Mouse (Mus musculus): ENCODE measurements around the gene Mcemp1. TPM values are rescaled to one million over a fixed set of nuclear protein-coding genes. Genes with fewer than 3 reads are reported as not detected.
A peak's percentile ranks its signal among the peaks of the same experiment; 100 is the strongest.

The Mcemp1 gene
- polyA plus RNA-seq (2015; fragmentation: Nextera tagmentation; extraction: Ambion mirVana): 0.29 and 0.62 TPM in 2 replicates

DNA sequence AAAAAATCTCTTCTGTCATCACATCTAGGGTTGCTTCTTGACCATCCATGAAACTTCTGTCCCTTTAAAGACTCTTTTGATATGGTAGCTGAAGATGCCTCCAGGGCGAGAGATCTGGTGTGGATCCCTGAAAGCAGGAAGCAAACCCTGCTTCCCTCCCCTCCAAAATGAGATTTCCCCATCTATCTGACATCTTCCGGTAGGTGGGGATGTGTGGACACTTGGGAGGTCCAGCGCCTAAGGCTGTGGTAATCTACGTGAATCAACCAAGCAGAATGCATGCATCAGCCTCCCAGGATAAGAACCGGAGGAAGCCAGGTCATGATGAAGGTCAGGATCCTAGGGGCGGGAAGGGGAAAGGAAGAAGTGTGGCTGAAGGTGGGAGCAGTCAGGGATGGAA lies at the start of gene Mcemp1:
TSS of gene Mcemp1 (plus strand) at position 248 of the 400 bp plus-strand sequence.
- Histone ChIP-seq H3K27me3 (replicated peaks; ENCODE audit: control insufficient read depth, insufficient read depth, low read length) (no peaks in the 10 kb centered on the region), H3K4me1 (ENCODE audit: control insufficient read depth, insufficient read depth, low read length) (no peaks in the 10 kb centered on the region), H3K4me2 (ENCODE audit: low read depth, low read length) (no peak within 1 kb of the TSS), H3K36me3 (ENCODE audit: control insufficient read depth, insufficient read depth, low read length) (no peaks in the 10 kb centered on the region), H3K9ac (ENCODE audit: low read depth, low read length) (no peak within 1 kb of the TSS), H3K4me3 (ENCODE audit: low read length) (no peak within 1 kb of the TSS), H3K9me3 (ENCODE audit: control insufficient read depth, low read length) (no peaks in the 10 kb centered on the region), H3K27ac (ENCODE audit: low read length) (no peak within 1 kb of the TSS)
- ATAC-seq: no peak
- WGBS: 74% methylated on average over 6 of the region's 6 CpGs

DNA sequence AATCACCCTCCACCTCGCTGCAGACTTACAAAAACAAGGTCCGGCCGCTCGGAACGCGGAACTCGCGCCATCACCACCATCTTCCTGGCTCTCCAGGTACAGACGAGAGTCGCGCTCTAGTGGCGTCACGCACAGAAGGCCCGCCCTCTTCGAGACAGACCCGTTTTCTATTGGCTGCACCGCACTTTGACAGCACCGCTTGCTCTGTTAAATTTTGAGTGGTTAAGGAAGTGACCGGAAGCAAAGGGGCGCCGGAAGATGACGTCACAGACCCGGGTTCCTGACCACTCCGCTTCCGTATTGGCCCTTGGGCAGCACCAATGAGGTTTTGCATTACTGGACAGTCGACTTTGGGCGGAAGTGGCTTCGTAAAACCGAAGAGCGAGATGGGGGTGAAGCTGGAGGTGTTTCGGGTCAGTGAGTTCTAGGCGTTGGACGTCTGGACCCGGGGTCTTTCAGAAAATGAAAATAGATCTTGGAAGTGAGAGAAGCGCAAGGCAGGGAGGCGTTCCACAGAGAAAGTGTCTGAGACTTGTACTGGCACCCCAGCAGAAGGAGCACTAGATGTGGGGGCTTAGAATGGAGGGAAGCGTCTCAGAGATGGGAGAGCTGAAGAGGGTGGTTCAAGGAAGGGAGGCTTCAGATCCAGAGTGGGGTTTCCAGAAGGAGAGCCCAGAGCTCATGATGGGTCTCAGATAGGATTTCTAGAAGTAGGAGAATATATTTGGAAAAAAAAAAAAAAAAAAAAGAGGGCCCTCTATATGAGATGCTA lies 44.2 kb upstream of the Mcemp1 start, which contains the start of the genes Xab2 and Pet100:
TSS of gene Xab2 (minus strand) at position 118 of the 772 bp plus-strand sequence.
TSS of gene Pet100 (plus strand) at position 350 of the 772 bp plus-strand sequence.
- H3K27ac ChIP-seq (ENCODE audit: low read length): no peak within 1 kb of the TSS
- peak within 1 kb of the TSS; percentile 80 for H3K4me2 ChIP-seq (ENCODE audit: low read depth, low read length)
- under 1% methylated on average over 37 of the region's 37 CpGs for WGBS
- H3K9me3 ChIP-seq (ENCODE audit: control insufficient read depth, low read length): no peaks in the 10 kb centered on the region
- H3K9ac ChIP-seq (ENCODE audit: low read depth, low read length): peak within 1 kb of the TSS; percentile 73
- peak; percentile 99 for ATAC-seq
- H3K4me3 ChIP-seq (ENCODE audit: low read length): peak within 1 kb of the TSS; percentile 66
- peaks cover 13% of the 10 kb centered on the region for H3K36me3 ChIP-seq (ENCODE audit: control insufficient read depth, insufficient read depth, low read length)
- no peaks in the 10 kb centered on the region for H3K27me3 ChIP-seq (replicated peaks; ENCODE audit: control insufficient read depth, insufficient read depth, low read length)
- peaks cover 14% of the 10 kb centered on the region for H3K4me1 ChIP-seq (ENCODE audit: control insufficient read depth, insufficient read depth, low read length)

DNA sequence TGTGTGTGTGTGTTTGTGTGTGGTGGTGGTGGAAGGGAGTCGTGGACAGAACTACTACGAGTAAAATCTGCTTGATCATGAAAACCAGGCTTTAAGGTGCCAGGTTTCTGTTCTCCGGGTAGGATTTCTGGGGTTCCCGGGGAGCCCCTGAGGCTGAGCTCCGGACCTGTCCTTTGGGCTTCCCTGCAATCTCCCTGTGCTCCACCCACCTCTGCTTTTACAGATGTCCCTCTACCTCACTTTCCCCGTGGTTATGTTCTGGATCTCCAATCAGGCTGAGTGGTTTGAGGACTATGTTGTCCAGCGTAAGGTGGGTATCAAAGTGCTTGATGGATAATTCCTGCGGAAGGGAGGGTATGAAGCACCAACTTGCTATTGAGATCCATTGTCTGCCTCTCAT lies 43.4 kb upstream of the Mcemp1 start:
- ATAC-seq: no peak
- Histone ChIP-seq H3K27me3 (replicated peaks; ENCODE audit: control insufficient read depth, insufficient read depth, low read length) (no peaks in the 10 kb centered on the region), H3K36me3 (ENCODE audit: control insufficient read depth, insufficient read depth, low read length) (peaks cover 10% of the 10 kb centered on the region), H3K4me2 (ENCODE audit: low read depth, low read length) (peak overlapping the region; percentile 64), H3K9ac (ENCODE audit: low read depth, low read length) (0 out of 2 replicates have a peak overlapping the region, but pooled peaks have one; percentile 73), H3K9me3 (ENCODE audit: control insufficient read depth, low read length) (no peaks in the 10 kb centered on the region), H3K27ac (ENCODE audit: low read length) (no peak overlapping the region), H3K4me1 (ENCODE audit: control insufficient read depth, insufficient read depth, low read length) (peaks cover 14% of the 10 kb centered on the region), H3K4me3 (ENCODE audit: low read length) (peak overlapping the region; percentile 66)
- 68% methylated on average over 8 of the region's 8 CpGs for WGBS

DNA sequence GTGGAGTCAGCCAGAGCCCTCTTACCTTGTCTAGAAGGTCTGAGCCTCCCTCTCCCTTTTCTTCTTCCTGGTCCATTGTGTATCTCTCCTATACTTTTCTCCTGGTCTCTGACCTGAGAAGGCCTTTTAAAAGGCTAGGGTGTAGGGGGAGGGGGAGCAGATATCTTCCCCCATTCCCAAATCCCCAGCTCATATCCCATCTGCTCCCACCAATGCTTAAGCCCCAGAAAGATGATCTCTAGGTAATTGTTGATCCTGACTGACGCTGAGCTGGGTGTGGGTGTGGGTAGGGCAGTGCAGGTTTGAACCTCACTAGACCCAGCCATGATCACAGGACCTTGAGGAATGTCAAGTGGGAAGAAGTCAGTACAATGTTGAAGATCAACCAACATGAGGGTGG lies 40.1 kb upstream of the Mcemp1 start, which contains the start of gene Pcp2:
TSS of gene Pcp2 (minus strand) at position 101 of the 400 bp plus-strand sequence.
- WGBS: 70% methylated on average over 1 of the region's 1 CpGs
- Histone ChIP-seq H3K4me3 (ENCODE audit: low read length) (no peak within 1 kb of the TSS), H3K9ac (ENCODE audit: low read depth, low read length) (no peak within 1 kb of the TSS), H3K4me2 (ENCODE audit: low read depth, low read length) (no peak within 1 kb of the TSS), H3K9me3 (ENCODE audit: control insufficient read depth, low read length) (no peaks in the 10 kb centered on the region), H3K4me1 (ENCODE audit: control insufficient read depth, insufficient read depth, low read length) (peaks cover 6% of the 10 kb centered on the region), H3K27ac (ENCODE audit: low read length) (no peak within 1 kb of the TSS), H3K36me3 (ENCODE audit: control insufficient read depth, insufficient read depth, low read length) (no peaks in the 10 kb centered on the region), H3K27me3 (replicated peaks; ENCODE audit: control insufficient read depth, insufficient read depth, low read length) (no peaks in the 10 kb centered on the region)
- no peak for ATAC-seq

DNA sequence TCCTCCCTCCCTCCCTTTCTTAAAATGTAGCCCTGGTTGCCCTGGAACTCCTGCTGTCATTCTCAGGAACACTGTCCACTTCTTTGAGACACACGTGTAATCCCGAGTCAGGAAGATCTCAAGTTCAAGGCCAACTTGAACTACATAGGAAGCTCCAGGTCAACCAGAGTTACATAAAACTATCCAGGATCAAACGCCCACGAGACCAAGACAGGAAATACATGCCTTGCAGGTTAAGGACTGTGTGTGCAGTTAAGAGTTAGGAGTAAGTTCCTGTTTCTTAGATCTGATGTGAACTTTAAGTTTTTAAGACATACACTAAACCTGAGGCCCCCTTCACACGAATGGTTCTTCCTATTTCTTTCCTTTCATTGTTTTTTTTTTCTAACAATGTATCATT lies 38.6 kb upstream of the Mcemp1 start:
- no peak overlapping the region for H3K9ac ChIP-seq (ENCODE audit: low read depth, low read length)
- 56% methylated on average over 5 of the region's 5 CpGs for WGBS
- ATAC-seq: no peak
- H3K27me3 ChIP-seq (replicated peaks; ENCODE audit: control insufficient read depth, insufficient read depth, low read length): no peaks in the 10 kb centered on the region
- H3K4me3 ChIP-seq (ENCODE audit: low read length): no peak overlapping the region
- peaks cover 4% of the 10 kb centered on the region; the same call in 1 of the 2 replicates for H3K4me1 ChIP-seq (ENCODE audit: control insufficient read depth, insufficient read depth, low read length)
- H3K27ac ChIP-seq (ENCODE audit: low read length): no peak overlapping the region
- no peaks in the 10 kb centered on the region for H3K9me3 ChIP-seq (ENCODE audit: control insufficient read depth, low read length)
- H3K36me3 ChIP-seq (ENCODE audit: control insufficient read depth, insufficient read depth, low read length): no peaks in the 10 kb centered on the region
- H3K4me2 ChIP-seq (ENCODE audit: low read depth, low read length): no peak overlapping the region

DNA sequence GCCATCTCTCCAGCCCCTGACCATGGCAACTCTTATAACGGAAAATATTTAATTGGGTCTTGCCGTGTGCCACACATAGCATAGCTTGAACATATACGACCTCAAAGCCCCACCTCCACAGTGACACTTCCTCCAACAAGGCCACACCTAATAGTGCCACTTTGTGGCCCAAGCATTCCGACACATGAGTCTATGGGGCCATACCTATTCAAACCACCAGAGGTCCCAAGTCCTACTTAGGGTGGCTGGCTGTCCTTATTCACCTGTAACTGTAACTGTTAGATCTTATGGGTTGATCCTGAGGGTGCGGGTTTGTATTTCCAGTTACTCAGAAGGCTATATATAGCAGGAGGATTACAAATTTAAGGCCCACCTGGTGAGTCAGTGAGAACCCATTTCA lies 37.5 kb upstream of the Mcemp1 start:
- no peaks in the 10 kb centered on the region; the same call in 1 of the 2 replicates for H3K4me1 ChIP-seq (ENCODE audit: control insufficient read depth, insufficient read depth, low read length)
- H3K4me3 ChIP-seq (ENCODE audit: low read length): no peak overlapping the region
- no peak overlapping the region for H3K4me2 ChIP-seq (ENCODE audit: low read depth, low read length)
- H3K36me3 ChIP-seq (ENCODE audit: control insufficient read depth, insufficient read depth, low read length): no peaks in the 10 kb centered on the region
- ATAC-seq: 0 out of 2 replicates have a peak, but pooled peaks have one; percentile 18
- H3K9ac ChIP-seq (ENCODE audit: low read depth, low read length): no peak overlapping the region
- H3K9me3 ChIP-seq (ENCODE audit: control insufficient read depth, low read length): no peaks in the 10 kb centered on the region
- H3K27ac ChIP-seq (ENCODE audit: low read length): no peak overlapping the region
- 32% methylated on average over 5 of the region's 5 CpGs for WGBS
- H3K27me3 ChIP-seq (replicated peaks; ENCODE audit: control insufficient read depth, insufficient read depth, low read length): no peaks in the 10 kb centered on the region

DNA sequence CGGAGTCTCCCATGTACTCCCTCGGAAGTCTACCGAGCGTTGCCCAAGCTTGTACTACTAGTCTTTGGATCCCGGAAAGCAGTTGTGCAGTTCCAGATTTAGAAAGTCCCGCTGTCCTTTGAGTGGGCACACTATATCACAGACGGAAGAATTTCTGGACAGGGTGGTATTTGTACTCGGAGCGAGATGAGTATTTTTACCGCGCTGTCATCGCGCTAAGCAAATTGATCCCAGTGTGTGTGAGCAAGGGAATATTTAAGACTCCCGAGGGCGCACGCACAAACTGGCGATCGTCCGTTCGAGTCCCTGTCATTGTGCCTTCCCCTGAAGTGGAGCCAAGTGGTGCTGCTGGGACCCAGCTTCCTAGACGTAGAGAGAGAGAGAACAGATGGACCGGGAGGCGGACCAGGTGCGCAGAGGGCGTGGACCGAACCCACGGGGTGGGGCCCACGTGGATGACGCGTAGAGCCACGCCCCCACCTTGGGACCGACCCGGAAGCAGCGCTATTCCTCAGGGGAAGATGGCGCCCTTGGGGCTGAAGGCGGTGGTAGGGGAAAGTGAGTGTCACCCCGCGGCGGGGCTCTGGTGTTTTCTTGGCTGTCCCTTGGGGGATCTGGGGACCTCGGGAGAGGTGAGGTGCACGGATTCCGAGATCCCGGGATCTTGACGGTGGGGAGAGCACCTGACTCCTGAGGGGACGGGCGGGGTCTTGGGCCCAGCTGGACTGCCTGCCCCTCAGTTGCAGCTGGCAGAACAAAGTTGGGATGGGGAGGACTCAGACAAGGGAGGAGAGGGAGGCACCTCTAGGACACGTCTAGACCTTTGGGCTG lies 34.7 kb upstream of the Mcemp1 start, which contains the start of gene Stxbp2:
TSS of gene Stxbp2 (plus strand) at position 309 of the 831 bp plus-strand sequence.
- H3K9ac ChIP-seq (ENCODE audit: low read depth, low read length): peak within 1 kb of the TSS; percentile 76
- H3K9me3 ChIP-seq (ENCODE audit: control insufficient read depth, low read length): no peaks in the 10 kb centered on the region
- H3K27ac ChIP-seq (ENCODE audit: low read length): peak within 1 kb of the TSS; percentile 20; the same call in 1 of the 2 replicates
- peak within 1 kb of the TSS; percentile 59 for H3K4me2 ChIP-seq (ENCODE audit: low read depth, low read length)
- ATAC-seq: peak; percentile 94
- no peaks in the 10 kb centered on the region for H3K36me3 ChIP-seq (ENCODE audit: control insufficient read depth, insufficient read depth, low read length)
- H3K4me1 ChIP-seq (ENCODE audit: control insufficient read depth, insufficient read depth, low read length): no peaks in the 10 kb centered on the region; the same call in 1 of the 2 replicates
- 6% methylated on average over 47 of the region's 47 CpGs for WGBS
- H3K4me3 ChIP-seq (ENCODE audit: low read length): peak within 1 kb of the TSS; percentile 61
- H3K27me3 ChIP-seq (replicated peaks; ENCODE audit: control insufficient read depth, insufficient read depth, low read length): no peaks in the 10 kb centered on the region

DNA sequence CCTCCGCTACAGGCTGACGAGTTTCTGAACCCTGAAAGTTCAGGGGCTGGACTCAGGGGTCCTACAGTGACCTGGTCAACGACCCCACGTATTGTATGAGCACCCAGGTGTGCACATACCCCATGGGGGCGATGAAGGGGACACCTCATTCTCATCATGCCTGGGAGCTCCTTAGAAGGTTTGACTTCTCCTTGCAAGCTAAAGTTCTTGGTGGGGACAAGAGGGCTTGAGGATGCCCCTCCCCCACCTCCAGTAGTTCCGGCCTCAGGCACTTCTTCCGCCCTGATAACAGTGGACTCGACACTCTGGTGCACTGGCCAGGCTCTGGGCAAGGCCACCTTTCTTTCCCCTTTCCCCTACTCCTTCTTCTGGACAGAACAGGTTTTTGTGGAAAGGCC lies 34.1 kb upstream of the Mcemp1 start:
- H3K4me3 ChIP-seq (ENCODE audit: low read length): peak overlapping the region; percentile 61
- H3K4me1 ChIP-seq (ENCODE audit: control insufficient read depth, insufficient read depth, low read length): no peaks in the 10 kb centered on the region; the same call in 1 of the 2 replicates
- 9% methylated on average over 8 of the region's 8 CpGs for WGBS
- no peaks in the 10 kb centered on the region for H3K27me3 ChIP-seq (replicated peaks; ENCODE audit: control insufficient read depth, insufficient read depth, low read length)
- H3K9me3 ChIP-seq (ENCODE audit: control insufficient read depth, low read length): no peaks in the 10 kb centered on the region
- H3K27ac ChIP-seq (ENCODE audit: low read length): peak overlapping the region; percentile 20; the same call in 1 of the 2 replicates
- no peaks in the 10 kb centered on the region for H3K36me3 ChIP-seq (ENCODE audit: control insufficient read depth, insufficient read depth, low read length)
- peak overlapping the region; percentile 76 for H3K9ac ChIP-seq (ENCODE audit: low read depth, low read length)
- peak; percentile 69 for ATAC-seq
- peak overlapping the region; percentile 59 for H3K4me2 ChIP-seq (ENCODE audit: low read depth, low read length)

DNA sequence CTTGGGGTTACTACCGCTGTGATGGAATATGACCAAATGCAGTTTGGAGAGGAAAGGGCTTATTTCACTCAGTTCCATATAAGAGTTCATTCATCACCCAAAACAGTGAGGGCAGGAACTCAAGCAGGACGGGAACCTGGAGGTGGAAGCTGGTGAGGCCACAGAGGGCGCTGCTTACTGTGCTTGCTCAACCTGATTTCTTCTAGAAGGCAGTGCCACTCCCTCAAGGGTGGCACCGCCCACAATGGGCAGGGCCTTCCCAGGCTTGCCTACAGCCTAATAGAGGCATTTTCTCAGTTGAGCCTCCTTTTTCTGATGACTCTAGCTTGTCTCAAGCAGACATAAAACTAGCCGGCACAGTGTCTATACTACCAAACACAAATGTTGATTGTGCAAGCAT lies 19.8 kb upstream of the Mcemp1 start:
- Histone ChIP-seq H3K9me3 (ENCODE audit: control insufficient read depth, low read length) (no peaks in the 10 kb centered on the region), H3K4me1 (ENCODE audit: control insufficient read depth, insufficient read depth, low read length) (no peaks in the 10 kb centered on the region), H3K4me2 (ENCODE audit: low read depth, low read length) (no peak overlapping the region), H3K27me3 (replicated peaks; ENCODE audit: control insufficient read depth, insufficient read depth, low read length) (no peaks in the 10 kb centered on the region), H3K9ac (ENCODE audit: low read depth, low read length) (no peak overlapping the region), H3K4me3 (ENCODE audit: low read length) (no peak overlapping the region), H3K36me3 (ENCODE audit: control insufficient read depth, insufficient read depth, low read length) (no peaks in the 10 kb centered on the region), H3K27ac (ENCODE audit: low read length) (no peak overlapping the region)
- ATAC-seq: peak; percentile 77
- 17% methylated on average over 5 of the region's 5 CpGs for WGBS
